Mouse (Mus musculus) heart, postnatal 0 days (tissue): ENCODE results near the gene Mycbp2.

Experiments
- CTCF ChIP-seq: IDR thresholded peaks from 2 replicates; pipeline ENCODE4 v1.5.1; 2016; ENCODE audit warnings: antibody characterized with exemption, control low read depth, low read depth
- EP300 ChIP-seq: IDR thresholded peaks from 2 replicates; pipeline ENCODE4 v1.6.1; 2016; ENCODE audit warnings: antibody characterized with exemption, low read depth

GRCm38 (mm10) chr14:103100296-103100695, 246.3 kb downstream of the Mycbp2 start:
- TF ChIP-seq CTCF (no peak), EP300 (no peak)
